Mouse (Mus musculus): ENCODE results near the gene Vwa3b. TPM values are rescaled to one million over a fixed set of nuclear protein-coding genes. Genes with fewer than 3 reads are reported as not detected.
A peak's percentile ranks its signal among the peaks of the same experiment; 100 is the strongest.

Vwa3b gene
- polyA plus RNA-seq, 1 experiment = 10.8 TPM

DNA sequence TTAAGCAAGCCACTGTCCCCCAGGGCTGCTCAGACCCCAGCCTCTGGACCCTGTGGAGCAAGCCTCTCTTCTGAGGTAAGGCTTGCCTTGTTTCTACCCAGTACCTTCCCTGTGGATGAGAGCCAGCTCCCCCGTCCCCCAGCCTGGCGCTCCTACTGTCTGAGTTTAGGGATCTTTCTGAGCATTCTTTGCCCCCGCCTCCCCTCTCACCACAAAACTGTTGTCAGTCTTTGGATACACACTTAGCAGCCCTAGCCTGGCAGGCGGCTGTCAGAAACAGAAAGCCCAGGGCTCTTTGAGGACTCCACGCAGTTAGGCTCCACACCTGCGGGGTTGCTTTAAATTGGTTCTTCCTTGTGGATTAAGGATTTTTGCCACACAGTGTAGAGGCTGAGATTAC, 160.7 kb downstream of the Vwa3b start:
- H3K27ac ChIP-seq (ENCODE audit: insufficient read depth, low read length) = no peak overlapping the region

DNA sequence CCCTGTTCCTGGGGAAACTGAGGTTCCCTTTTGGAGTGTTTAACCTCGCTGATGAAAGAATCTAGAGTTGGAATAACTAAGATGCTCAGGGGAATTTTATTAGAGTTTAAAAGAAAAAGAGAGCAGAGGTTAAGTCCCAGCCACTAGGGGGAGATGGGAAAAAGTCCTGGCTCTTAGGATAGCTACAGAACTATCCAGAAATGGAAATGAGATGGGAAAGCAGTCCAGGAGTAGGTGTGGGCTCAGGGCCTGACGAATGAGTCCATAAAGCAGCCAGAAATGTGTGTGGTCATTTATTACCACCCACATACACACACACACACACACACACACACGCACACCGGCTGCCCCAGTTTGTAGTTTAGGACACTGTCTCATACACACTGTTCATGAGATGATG, 168.2 kb downstream of the Vwa3b start:
- H3K4me3 ChIP-seq (ENCODE audit: low read depth, low read length) = no peak overlapping the region
- TF ChIP-seq CTCF (IDR thresholded peaks at IDR 0.05; ENCODE audit: low read depth, low read length) = no peak
- no peak for TF ChIP-seq POLR2A (IDR thresholded peaks at IDR 0.05; ENCODE audit: insufficient read depth, low read length)
- TF ChIP-seq EP300 (IDR thresholded peaks at IDR 0.05; ENCODE audit: insufficient read depth, low read depth, low read length) = no peak
- H3K36me3 ChIP-seq (ENCODE audit: control insufficient read depth, insufficient read depth, low read length, poor library complexity, severe bottlenecking) = no peaks in the 10 kb centered on the region
- no peak overlapping the region for H3K9ac ChIP-seq (ENCODE audit: low read depth, poor library complexity, severe bottlenecking)
- no peaks in the 10 kb centered on the region for H3K4me1 ChIP-seq (ENCODE audit: control insufficient read depth, insufficient read depth, low read length)
- H3K27me3 ChIP-seq (ENCODE audit: control insufficient read depth, insufficient read depth, low read length, poor library complexity, severe bottlenecking) = no peaks in the 10 kb centered on the region; the same call in 1 of the 2 replicates
- H3K9me3 ChIP-seq (replicated peaks; ENCODE audit: control insufficient read depth, insufficient read depth, low read length, poor library complexity, severe bottlenecking) = no peaks in the 10 kb centered on the region
- no peak overlapping the region for H3K27ac ChIP-seq (ENCODE audit: insufficient read depth, low read length)

More for the DNA sequence above, 160.7 kb downstream of the Vwa3b start:
- no peak for TF ChIP-seq CTCF (IDR thresholded peaks at IDR 0.05; ENCODE audit: low read depth, low read length)
- no peak for TF ChIP-seq EP300 (IDR thresholded peaks at IDR 0.05; ENCODE audit: insufficient read depth, low read depth, low read length)
- no peak for TF ChIP-seq POLR2A (IDR thresholded peaks at IDR 0.05; ENCODE audit: insufficient read depth, low read length)
- 0 out of 2 replicates have a peak overlapping the region, but pooled peaks have one; percentile 26 for H3K9ac ChIP-seq (ENCODE audit: low read depth, poor library complexity, severe bottlenecking)
- H3K27me3 ChIP-seq (ENCODE audit: control insufficient read depth, insufficient read depth, low read length, poor library complexity, severe bottlenecking) = no peaks in the 10 kb centered on the region; the same call in 1 of the 2 replicates
- H3K9me3 ChIP-seq (replicated peaks; ENCODE audit: control insufficient read depth, insufficient read depth, low read length, poor library complexity, severe bottlenecking) = no peaks in the 10 kb centered on the region
- H3K4me3 ChIP-seq (ENCODE audit: low read depth, low read length) = peak overlapping the region; percentile 47
- H3K4me1 ChIP-seq (ENCODE audit: control insufficient read depth, insufficient read depth, low read length) = peaks cover 2% of the 10 kb centered on the region
- H3K36me3 ChIP-seq (ENCODE audit: control insufficient read depth, insufficient read depth, low read length, poor library complexity, severe bottlenecking) = no peaks in the 10 kb centered on the region

- Histone ChIP-seq H3K36me3 (ENCODE audit: control insufficient read depth, insufficient read depth, low read length, poor library complexity, severe bottlenecking) (no peaks in the 10 kb centered on the region), H3K9me3 (replicated peaks; ENCODE audit: control insufficient read depth, insufficient read depth, low read length, poor library complexity, severe bottlenecking) (peaks cover 9% of the 10 kb centered on the region), H3K4me1 (ENCODE audit: control insufficient read depth, insufficient read depth, low read length) (no peaks in the 10 kb centered on the region), H3K27me3 (ENCODE audit: control insufficient read depth, insufficient read depth, low read length, poor library complexity, severe bottlenecking) (no peaks in the 10 kb centered on the region; the same call in 1 of the 2 replicates), H3K27ac (ENCODE audit: insufficient read depth, low read length) (no peak overlapping the region), H3K9ac (ENCODE audit: low read depth, poor library complexity, severe bottlenecking) (no peak overlapping the region), H3K4me3 (ENCODE audit: low read depth, low read length) (no peak overlapping the region)
- no peak for TF ChIP-seq POLR2A (IDR thresholded peaks at IDR 0.05; ENCODE audit: insufficient read depth, low read length)
- no peak for TF ChIP-seq EP300 (IDR thresholded peaks at IDR 0.05; ENCODE audit: insufficient read depth, low read depth, low read length)
- no peak for TF ChIP-seq CTCF (IDR thresholded peaks at IDR 0.05; ENCODE audit: low read depth, low read length)
Observed at GRCm38 (mm10) chr1:37201406-37201805, 175.0 kb downstream of the Vwa3b start.

DNA sequence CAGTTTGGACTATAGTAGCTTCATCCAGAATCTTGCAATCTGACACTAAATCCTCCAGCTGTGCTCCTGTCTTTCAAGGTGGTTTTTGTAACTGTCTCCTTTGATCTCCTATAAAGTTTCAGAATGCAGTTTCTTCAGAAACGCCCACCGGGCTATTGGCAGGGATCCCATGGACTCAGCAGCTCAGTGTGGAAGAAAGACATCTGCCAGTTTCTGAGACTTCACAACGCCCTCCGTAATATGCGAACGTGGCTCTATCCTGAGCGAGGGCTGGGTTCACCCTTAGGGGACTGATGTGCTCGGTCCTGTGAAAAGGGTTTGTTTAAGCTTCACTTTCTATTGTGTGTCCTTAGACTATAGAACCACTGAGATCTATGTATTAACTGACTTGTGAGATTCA, 181.3 kb downstream of the Vwa3b start:
- no peak overlapping the region for H3K9ac ChIP-seq (ENCODE audit: low read depth, poor library complexity, severe bottlenecking)
- H3K4me3 ChIP-seq (ENCODE audit: low read depth, low read length) = no peak overlapping the region
- no peak overlapping the region for H3K27ac ChIP-seq (ENCODE audit: insufficient read depth, low read length)
- no peaks in the 10 kb centered on the region for H3K4me1 ChIP-seq (ENCODE audit: control insufficient read depth, insufficient read depth, low read length)
- peaks cover 32% of the 10 kb centered on the region for H3K9me3 ChIP-seq (replicated peaks; ENCODE audit: control insufficient read depth, insufficient read depth, low read length, poor library complexity, severe bottlenecking)
- no peak for TF ChIP-seq POLR2A (IDR thresholded peaks at IDR 0.05; ENCODE audit: insufficient read depth, low read length)
- TF ChIP-seq CTCF (IDR thresholded peaks at IDR 0.05; ENCODE audit: low read depth, low read length) = no peak
- TF ChIP-seq EP300 (IDR thresholded peaks at IDR 0.05; ENCODE audit: insufficient read depth, low read depth, low read length) = no peak
- no peaks in the 10 kb centered on the region for H3K27me3 ChIP-seq (ENCODE audit: control insufficient read depth, insufficient read depth, low read length, poor library complexity, severe bottlenecking)
- H3K36me3 ChIP-seq (ENCODE audit: control insufficient read depth, insufficient read depth, low read length, poor library complexity, severe bottlenecking) = no peaks in the 10 kb centered on the region

GRCm38 (mm10) chr1:37212375-37212774, 186.0 kb downstream of the Vwa3b start:
- TF ChIP-seq EP300 (IDR thresholded peaks at IDR 0.05; ENCODE audit: insufficient read depth, low read depth, low read length) (peak; percentile 54; the same call in 1 of the 2 replicates), POLR2A (IDR thresholded peaks at IDR 0.05; ENCODE audit: insufficient read depth, low read length) (no peak)
- H3K36me3 ChIP-seq (ENCODE audit: control insufficient read depth, insufficient read depth, low read length, poor library complexity, severe bottlenecking) = no peaks in the 10 kb centered on the region
- H3K27me3 ChIP-seq (ENCODE audit: control insufficient read depth, insufficient read depth, low read length, poor library complexity, severe bottlenecking) = no peaks in the 10 kb centered on the region
- H3K4me3 ChIP-seq (ENCODE audit: low read depth, low read length) = no peak overlapping the region
- H3K9me3 ChIP-seq (replicated peaks; ENCODE audit: control insufficient read depth, insufficient read depth, low read length, poor library complexity, severe bottlenecking) = peaks cover 21% of the 10 kb centered on the region
- H3K27ac ChIP-seq (ENCODE audit: insufficient read depth, low read length) = no peak overlapping the region
- H3K4me1 ChIP-seq (ENCODE audit: control insufficient read depth, insufficient read depth, low read length) = no peaks in the 10 kb centered on the region
- no peak overlapping the region for H3K9ac ChIP-seq (ENCODE audit: low read depth, poor library complexity, severe bottlenecking)

DNA sequence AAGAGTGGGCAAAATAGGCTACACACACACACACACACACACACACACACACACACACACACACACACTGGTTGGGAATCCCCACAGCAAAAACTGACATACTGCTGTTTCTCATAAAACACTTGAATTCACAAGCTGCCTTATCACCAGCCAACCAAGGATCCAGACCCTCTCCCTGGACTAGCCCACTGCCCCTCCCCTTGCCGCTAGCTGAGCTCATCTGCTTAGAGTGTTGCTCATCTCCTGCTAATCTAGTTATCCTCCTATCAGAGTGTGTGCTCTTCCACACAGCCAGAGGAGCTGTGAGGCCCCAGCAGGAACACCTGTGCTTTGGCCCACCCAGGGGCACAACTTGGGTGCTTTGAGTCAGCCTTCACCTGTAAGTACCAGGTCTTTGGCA, 187.7 kb downstream of the Vwa3b start, which contains the start of gene Cnga3:
Gene Cnga3, plus strand, starts transcription at position 291 of the 400 bp plus-strand sequence.
- H3K4me3 ChIP-seq (ENCODE audit: low read depth, low read length) = no peak within 1 kb of the TSS
- H3K4me1 ChIP-seq (ENCODE audit: control insufficient read depth, insufficient read depth, low read length) = no peaks in the 10 kb centered on the region
- TF ChIP-seq CTCF (IDR thresholded peaks at IDR 0.05; ENCODE audit: low read depth, low read length) (no peak), POLR2A (IDR thresholded peaks at IDR 0.05; ENCODE audit: insufficient read depth, low read length) (no peak), EP300 (IDR thresholded peaks at IDR 0.05; ENCODE audit: insufficient read depth, low read depth, low read length) (no peak)
- H3K9me3 ChIP-seq (replicated peaks; ENCODE audit: control insufficient read depth, insufficient read depth, low read length, poor library complexity, severe bottlenecking) = peaks cover 11% of the 10 kb centered on the region
- H3K9ac ChIP-seq (ENCODE audit: low read depth, poor library complexity, severe bottlenecking) = no peak within 1 kb of the TSS
- H3K36me3 ChIP-seq (ENCODE audit: control insufficient read depth, insufficient read depth, low read length, poor library complexity, severe bottlenecking) = no peaks in the 10 kb centered on the region
- H3K27ac ChIP-seq (ENCODE audit: insufficient read depth, low read length) = no peak within 1 kb of the TSS
- no peaks in the 10 kb centered on the region for H3K27me3 ChIP-seq (ENCODE audit: control insufficient read depth, insufficient read depth, low read length, poor library complexity, severe bottlenecking)
